Mouse (Mus musculus) thymus, postnatal 36 days (tissue): ENCODE results near the gene Srcap.

Source experiments
- DNase-seq, 2 experiments: peaks; one replicate each; pipeline ENCODE4 v3.0.0; 2022; ENCODE audit warnings: mixed read lengths in 2 of 2

The Srcap gene

GRCm38 (mm10) chr7:127585031-127585430 lies 73.2 kb downstream of the Srcap start:
- DNase-seq: no peak

GRCm38 (mm10) chr7:127586149-127586548 lies 74.4 kb downstream of the Srcap start:
- DNase-seq: no peak

- no peak for DNase-seq
Measured at GRCm38 (mm10) chr7:127587196-127587595, 75.4 kb downstream of the Srcap start.

GRCm38 (mm10) chr7:127588011-127588871 lies 76.5 kb downstream of the Srcap start, which contains the start of the genes Ccdc189 and Rnf40:
TSS of gene Ccdc189 (minus strand) at chr7:127588595.
TSS of gene Rnf40 (plus strand) at chr7:127588767.
- DNase-seq: peak; percentile 85 to 91

GRCm38 (mm10) chr7:127588901-127589300 lies 77.1 kb downstream of the Srcap start:
- DNase-seq: no peak

- DNase-seq: no peak
Measured at GRCm38 (mm10) chr7:127589637-127590036, 77.9 kb downstream of the Srcap start.

GRCm38 (mm10) chr7:127591108-127591507 lies 79.3 kb downstream of the Srcap start:
- DNase-seq: no peak

- no peak for DNase-seq
Measured at GRCm38 (mm10) chr7:127592575-127592974, 80.8 kb downstream of the Srcap start.

GRCm38 (mm10) chr7:127596747-127597146 lies 85.0 kb downstream of the Srcap start:
- DNase-seq: no peak

GRCm38 (mm10) chr7:127600612-127601011 lies 88.8 kb downstream of the Srcap start:
- DNase-seq: no peak

- no peak for DNase-seq
Measured at GRCm38 (mm10) chr7:127601735-127602134, 90.0 kb downstream of the Srcap start.

- no peak for DNase-seq
Measured at GRCm38 (mm10) chr7:127602903-127603302, 91.1 kb downstream of the Srcap start.

- no peak for DNase-seq
Measured at GRCm38 (mm10) chr7:127604256-127604655, 92.5 kb downstream of the Srcap start.

- no peak for DNase-seq
Measured at GRCm38 (mm10) chr7:127607150-127607549, 95.4 kb downstream of the Srcap start.
